Mouse (Mus musculus) lung, postnatal 4 days (tissue): ENCODE results near the gene Cep89.

Experiments
- DNase-seq, 2 experiments: peaks; one replicate each; pipeline ENCODE4 v3.0.0; 2021

Cep89 gene

DNA sequence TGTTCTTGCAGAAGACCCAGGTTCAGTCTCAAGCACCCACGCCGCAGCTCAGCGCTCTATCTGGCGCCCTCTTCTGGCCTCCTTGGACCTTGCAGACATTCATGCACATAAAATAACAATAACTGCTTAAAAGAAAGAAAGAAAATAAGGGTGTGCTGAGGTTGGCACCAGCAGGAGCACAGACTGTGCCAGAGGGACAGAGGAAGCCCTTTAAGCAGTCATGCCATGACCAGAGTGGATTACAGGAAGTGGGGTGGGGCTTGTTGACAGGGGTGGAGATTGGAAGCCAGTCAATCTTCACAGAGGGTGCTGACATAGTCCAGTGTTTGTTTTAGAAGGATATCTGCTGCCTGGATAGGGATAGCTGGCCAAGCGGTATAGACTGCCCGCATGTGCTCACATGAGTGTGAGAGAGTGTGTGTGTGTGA lies 10.3 kb upstream of the Cep89 start:
- DNase-seq = peak; percentile 65 to 75

- DNase-seq = no peak
Measured at GRCm38 (mm10) chr7:35388694-35389093, 8.1 kb upstream of the Cep89 start.

DNA sequence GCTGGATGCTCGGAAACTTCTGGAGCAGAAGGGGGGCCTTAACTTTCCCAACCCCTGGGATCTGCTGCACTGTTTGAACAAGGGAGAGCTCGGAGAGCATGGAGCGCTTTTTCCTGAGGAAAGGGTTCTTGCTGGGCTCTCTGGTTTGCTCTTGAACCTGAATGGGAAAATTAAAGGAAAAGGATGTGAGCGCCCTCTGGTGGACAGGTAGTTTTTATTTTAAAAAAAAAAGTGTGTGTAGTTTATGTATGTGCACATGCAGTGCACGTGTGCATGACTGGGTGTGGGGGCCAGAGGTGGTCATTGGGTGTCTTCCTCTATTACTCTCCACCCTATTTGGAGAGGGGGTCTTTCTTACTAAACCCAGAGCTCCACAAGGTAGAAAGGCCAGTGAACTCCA lies 3.9 kb upstream of the Cep89 start:
- peak in 1 of 2 experiments; percentile 39 for DNase-seq

- DNase-seq = no peak
Measured at GRCm38 (mm10) chr7:35395734-35396456, 940 bp upstream of the Cep89 start.

GRCm38 (mm10) chr7:35401169-35401568 lies 4.3 kb downstream of the Cep89 start:
- no peak for DNase-seq

- DNase-seq = no peak
Measured at GRCm38 (mm10) chr7:35415226-35415625, 18.4 kb downstream of the Cep89 start.

DNA sequence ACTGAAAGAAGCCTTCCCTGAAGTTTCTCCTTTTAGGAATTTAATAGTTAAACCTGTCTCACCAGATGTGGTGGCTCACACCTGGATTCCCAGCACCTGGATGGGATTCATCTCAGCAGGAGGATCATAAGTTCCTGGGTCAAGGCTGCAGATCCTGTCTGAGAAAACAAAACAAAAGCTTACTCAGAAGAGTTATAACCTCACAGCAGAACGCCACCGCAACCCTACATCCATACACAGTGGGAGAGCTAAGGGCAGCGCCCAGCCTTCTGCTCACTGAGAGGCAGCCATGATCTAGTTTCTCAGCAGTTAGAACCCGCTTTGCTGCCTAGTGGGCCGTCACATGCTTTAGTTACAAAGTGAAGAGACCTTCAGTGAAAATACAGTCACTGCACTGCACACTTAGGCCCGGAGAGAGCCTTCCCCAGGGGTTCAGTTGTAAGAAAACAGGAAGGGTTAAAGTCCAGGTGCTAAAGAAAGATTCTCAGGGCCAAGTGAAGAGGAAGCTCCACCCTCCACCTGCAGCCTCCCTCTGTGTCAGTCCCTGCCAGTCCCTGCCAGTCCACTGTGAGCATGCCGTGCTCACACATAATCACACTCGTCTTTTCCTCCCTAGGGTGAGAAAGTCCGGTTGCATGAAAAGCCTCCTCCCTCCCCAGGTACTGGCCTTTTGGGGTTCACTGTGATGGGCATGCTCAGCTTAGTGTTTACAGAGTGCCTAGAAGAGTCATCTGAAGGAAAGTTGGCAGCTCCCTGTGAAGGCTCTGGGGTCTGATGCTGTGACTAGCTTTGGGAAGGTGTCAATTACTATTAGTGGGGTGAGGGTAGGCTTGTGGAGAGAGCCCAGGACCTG lies 19.2 kb downstream of the Cep89 start:
- no peak for DNase-seq

- no peak for DNase-seq
Measured at GRCm38 (mm10) chr7:35416654-35416948, 19.8 kb downstream of the Cep89 start.

DNA sequence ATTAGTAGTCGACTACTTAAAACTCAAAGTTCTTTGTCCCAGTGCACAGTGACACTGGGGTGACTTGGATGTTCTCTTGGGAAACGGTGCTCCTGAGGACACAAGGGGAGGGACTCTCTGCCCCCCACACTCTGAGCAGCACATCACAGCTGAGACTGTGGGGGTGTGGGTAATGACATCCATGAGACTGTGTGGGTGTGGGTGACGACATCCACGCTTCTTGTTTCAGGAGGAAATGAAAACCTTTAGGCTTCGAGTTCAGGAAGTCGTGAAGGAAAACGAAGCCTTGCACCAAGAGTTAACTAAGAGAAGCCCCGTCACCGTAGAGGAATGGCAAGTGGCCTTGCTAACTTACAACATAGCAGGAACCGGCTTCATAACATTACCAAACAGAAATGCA lies 26.2 kb downstream of the Cep89 start:
- DNase-seq = no peak

GRCm38 (mm10) chr7:35428146-35428545 lies 31.3 kb downstream of the Cep89 start:
- DNase-seq = no peak

DNA sequence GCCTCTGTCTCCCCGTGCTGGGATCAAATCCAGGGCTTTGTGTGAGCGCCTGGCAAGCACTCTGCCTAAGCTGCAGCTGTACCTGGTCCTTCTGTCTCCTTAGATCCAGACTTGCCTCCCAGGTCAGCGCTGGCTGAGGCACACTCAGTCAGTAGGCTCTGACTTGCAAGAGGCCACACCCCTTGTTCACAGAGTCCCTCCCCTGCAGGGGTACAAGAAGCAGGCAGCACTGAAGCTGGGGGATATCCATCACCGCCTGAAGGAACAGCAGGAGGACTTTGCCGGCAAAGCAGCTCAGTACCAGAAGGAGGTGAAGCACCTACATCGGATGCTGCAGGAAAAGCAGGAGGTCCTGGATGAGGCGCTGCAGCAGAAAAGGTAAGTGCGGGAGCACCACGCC lies 38.4 kb downstream of the Cep89 start:
- DNase-seq = no peak

DNA sequence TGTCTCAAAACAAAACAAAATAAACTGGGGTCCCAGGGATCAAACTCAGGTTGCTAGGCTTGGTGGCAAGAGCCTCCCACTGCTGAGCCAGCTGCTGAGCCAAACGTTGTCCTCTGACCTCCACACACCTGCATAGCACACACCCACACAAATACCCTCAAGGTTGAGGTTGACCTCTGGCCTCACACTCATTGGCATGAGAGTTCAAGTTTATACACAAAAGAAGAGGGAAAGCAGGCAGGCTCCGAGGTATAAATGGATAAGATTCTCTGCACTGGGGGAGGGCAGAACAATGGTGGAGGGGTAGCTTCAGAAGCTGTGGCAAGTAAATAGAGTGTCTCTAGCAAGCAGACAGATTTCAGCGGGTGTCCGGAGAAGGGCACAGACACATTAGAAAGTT lies 50.7 kb downstream of the Cep89 start:
- DNase-seq = no peak

DNA sequence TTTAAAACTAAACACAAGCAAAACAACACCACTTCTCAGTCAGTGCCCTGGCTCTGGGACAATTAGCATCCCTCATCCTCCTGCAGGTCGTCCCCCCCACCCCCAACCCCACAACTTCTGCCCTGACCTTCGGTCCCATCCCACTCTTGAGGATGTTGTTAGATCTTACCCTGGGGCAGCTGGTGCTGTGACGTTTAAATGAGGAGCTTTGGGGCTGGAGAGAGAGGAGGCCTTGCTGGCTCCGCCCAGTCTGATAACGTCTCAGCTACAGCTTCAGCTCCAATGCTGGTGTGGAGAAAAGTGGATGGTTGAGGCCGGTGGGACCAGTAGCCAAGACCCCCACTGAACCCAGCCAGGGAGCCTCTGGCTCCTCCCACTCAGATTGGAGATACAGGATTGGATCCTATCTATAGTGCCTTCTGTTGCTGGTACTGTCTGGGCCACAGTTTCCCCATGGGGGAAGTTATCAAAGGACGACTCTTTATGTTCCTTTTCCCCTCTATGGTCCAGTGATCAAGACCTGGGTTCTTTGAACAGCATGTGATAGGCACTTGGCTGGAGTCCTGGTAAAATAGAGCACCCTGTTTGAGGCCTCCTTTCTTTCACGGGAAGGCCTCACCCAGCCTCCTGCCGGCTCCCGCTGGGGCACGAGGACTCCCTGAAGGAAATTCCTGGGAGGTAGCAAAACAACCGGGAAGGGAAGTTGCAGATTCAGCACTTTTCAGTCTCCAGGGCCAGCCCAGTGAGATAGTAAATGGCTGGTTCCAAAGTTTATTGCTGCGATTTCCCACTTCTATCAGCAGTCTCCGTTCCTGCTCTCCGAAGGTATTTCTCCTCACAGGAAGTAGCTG lies 51.4 kb downstream of the Cep89 start, which contains the start of gene Slc7a9:
TSS of gene Slc7a9 (plus strand) at position 801 of the 851 bp plus-strand sequence.
- DNase-seq = no peak

DNA sequence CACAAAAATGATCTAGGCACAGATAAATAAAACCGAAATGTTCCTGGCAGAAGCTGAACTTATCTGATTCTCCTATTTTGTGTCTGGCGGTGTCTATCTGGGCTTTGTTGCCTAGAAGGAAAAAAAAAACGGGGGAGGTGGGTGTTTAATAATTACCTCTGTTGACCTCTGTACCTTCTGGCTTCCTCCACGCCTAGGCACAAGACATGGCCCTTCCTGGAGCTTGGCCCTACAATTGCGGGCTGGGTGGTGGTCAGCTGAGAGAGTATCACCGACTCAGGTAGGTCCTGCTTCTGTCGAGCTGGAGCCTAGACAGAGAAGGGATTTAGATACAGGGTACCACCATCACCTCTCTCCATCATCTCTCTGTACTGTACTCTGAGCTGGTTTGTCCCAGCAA lies 52.0 kb downstream of the Cep89 start:
- DNase-seq = no peak

DNA sequence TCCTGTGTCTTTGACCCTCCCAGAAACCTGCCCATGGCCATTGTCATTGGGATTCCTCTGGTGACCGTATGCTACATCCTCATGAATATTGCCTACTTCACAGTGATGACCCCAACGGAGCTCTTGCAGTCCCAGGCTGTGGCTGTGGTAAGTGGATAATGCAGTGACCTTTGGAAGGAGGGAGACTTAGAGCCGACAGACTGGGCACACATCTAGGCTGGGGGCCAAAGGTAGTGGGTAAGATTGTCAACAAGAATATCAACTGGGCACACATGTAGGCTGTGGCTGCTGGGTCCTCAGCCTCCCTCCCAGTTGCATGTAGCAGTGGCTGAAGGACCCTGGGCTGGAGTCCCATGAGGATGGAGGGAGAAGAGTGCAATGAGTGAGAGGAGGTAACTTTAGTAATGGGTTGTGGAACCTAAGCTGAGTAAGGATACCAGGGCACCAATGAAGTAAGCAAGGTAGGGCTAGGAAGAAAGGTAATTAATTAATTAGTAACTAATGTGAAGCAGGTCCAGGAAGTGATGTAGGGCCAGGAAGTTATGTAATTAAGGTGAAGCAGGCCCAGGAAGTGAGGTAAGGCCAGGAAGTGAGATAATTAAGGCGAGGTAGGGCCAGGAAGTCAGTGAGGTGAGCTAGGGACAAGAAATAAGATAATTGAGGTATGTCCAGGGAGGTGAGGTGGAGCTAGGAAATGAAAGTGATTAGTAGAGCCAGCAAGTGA lies 59.4 kb downstream of the Cep89 start:
- no peak for DNase-seq

DNA sequence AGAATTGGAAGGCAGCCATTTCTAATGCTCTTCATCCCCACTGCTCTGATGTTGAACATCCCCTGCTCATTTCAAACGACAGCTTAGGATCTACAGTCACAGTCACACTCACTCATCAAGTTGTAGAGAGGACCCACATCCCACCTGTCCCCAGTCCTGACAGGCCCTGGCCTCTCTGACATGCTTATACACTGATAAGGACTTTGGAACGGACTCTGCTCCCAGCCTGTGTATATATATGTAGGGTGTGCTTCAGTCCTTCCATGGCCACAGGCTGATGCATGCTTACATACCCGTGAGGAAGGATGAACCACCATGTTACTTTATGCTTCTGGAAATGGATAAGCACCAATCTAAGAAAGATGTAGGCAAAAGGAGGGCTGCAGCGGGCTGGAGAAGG lies 64.1 kb downstream of the Cep89 start:
- no peak for DNase-seq

DNA sequence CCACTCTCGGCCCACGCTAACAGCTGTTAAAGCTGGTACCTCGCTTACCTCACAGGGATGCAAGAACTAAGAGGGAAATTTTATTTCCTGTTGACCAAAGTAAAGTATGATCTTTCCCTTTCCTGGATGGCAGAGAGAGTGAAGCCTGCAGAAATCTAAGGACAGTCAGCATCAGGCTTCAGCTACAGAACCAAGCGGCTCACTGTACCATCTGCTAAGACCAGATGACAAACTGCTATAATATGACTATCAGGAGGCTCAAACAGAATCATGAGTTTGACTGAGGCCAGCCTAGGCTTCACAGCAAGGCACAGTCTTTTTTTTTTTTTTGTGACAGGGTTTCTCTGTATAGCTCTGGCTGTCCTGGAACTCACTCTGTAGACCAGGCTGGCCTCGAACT lies 68.2 kb downstream of the Cep89 start:
- DNase-seq = no peak

GRCm38 (mm10) chr7:35467856-35468255 lies 71.0 kb downstream of the Cep89 start:
- no peak for DNase-seq

DNA sequence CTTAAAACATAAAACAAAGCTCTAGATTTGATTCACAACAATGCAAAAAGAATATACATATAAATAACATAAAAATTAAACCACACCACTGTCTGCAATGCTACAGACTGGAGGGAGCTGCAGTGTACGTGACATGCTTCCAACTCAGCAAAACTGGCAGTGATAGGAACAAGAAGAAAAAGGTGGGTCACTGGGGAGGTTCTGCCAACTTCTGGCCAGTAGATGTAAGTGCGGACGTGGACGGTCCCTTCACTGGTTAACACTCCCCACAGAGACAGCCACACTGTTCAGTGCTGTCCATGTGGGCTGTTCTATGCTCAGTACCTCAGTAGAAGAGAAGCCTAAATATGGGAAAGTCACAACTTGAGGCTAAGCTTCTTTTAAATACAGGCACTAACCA lies 74.0 kb downstream of the Cep89 start:
- no peak for DNase-seq

- no peak for DNase-seq
Measured at GRCm38 (mm10) chr7:35476457-35476856, 79.6 kb downstream of the Cep89 start.

DNA sequence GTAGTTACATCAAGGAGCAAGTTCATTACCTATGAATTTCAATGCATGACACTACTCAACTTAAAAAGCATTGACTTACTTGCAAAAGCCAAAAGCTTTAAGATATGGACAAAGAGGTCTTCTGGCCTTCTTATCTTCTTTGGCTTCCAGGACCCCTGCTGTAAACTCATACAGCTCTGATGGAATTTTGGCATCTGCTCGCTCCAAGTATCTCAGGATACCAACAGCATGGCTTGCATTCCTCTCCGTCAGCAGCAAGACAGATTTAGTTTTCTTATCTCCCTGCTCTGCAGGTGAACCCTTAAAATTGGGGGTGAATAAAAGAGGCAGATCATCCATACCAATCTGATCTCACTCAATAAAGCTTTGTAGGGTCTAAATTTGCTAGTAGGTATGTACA lies 88.3 kb downstream of the Cep89 start:
- no peak for DNase-seq

DNA sequence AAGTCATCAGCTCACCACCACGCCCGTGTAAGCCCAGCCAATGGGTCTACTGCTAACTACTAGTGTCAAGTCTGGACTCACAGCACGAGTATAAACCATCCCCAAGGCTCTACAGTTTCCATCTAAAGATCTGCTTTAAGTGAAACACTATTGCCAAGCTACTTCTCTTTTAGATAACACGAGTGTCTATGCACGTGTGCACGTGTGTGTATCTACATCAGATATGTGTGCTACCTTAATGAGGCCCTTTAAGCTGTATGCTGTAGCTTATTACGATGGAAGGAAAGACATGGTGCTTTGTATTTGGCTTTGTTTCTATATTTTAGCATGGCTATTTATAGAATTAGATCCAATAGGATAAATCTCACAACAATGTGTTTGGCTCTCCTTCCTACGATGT lies 89.7 kb downstream of the Cep89 start:
- DNase-seq = no peak
